Mouse (Mus musculus): ENCODE measurements at regions not wholly inside any gene's neighbourhood (a gene's known extent, or its start where the extent isn't known, plus 50 kb on each side); places are given as distances from the start of the nearest gene placed in this dataset.
A peak's percentile ranks its signal among the peaks of the same experiment; 100 is the strongest.

GRCm38 (mm10) chr14:61739453-61739852 is 132.2 kb downstream of the Kcnrg start:
- Histone ChIP-seq H3K9me3 (replicated peaks; ENCODE audit: insufficient read depth, low read length) (no peaks in the 10 kb centered on the region), H3K4me3 (ENCODE audit: control insufficient read depth in 1 of 2, insufficient read depth in 1 of 2, low read depth in 2 of 2, low read length in 2 of 2) (no peak overlapping the region), H3K36me3 (ENCODE audit: control insufficient read depth in 1 of 2, insufficient read depth in 2 of 2, low read length in 2 of 2) (peaks cover 0 to 4% of the 10 kb centered on the region in 2 experiments; a peak in 2 of 4 replicates), H3K79me2 (ENCODE audit: control insufficient read depth, insufficient read depth, low read length, poor library complexity) (no peaks in the 10 kb centered on the region), H3K4me1 (ENCODE audit: control insufficient read depth in 1 of 2, insufficient read depth in 2 of 2, low read length in 2 of 2) (peaks cover 0 to 13% of the 10 kb centered on the region in 2 experiments; a peak in 3 of 4 replicates), H3K27me3 (ENCODE audit: control insufficient read depth in 1 of 2, insufficient read depth in 2 of 2, low read length in 2 of 2) (no peaks in the 10 kb centered on the region), H3K27ac (ENCODE audit: control insufficient read depth, low read depth, low read length) (no peak overlapping the region), H3K9ac (ENCODE audit: control insufficient read depth, low read depth, low read length, poor library complexity, severe bottlenecking) (no peak overlapping the region)
- no peak for DNase-seq (ENCODE audit: low read depth, low spot score)
- TF ChIP-seq EP300 (IDR thresholded peaks at IDR 0.05; ENCODE audit: low read depth in 1 of 2, low read length in 2 of 2) (no peak), UBTF (IDR thresholded peaks at IDR 0.05; ENCODE audit: borderline replicate concordance, insufficient read depth, low read depth, low read length) (no peak), HCFC1 (IDR thresholded peaks at IDR 0.05; ENCODE audit: low read depth, low read length) (no peak), POLR2AphosphoS2 (IDR thresholded peaks at IDR 0.05; ENCODE audit: low read length) (no peak), TAL1 (IDR thresholded peaks at IDR 0.05; ENCODE audit: low read length) (no peak), TCF12 (IDR thresholded peaks at IDR 0.05; ENCODE audit: low read depth, low read length) (no peak), CHD1 (IDR thresholded peaks at IDR 0.05; ENCODE audit: low read depth, low read length) (no peak), BHLHE40 (IDR thresholded peaks at IDR 0.05; ENCODE audit: borderline replicate concordance, low read depth, low read length) (no peak), MEF2A (IDR thresholded peaks at IDR 0.05; ENCODE audit: extremely low read depth, insufficient replicate concordance, low read depth, low read length, poor library complexity, severe bottlenecking) (no peak), JUND (IDR thresholded peaks at IDR 0.05; ENCODE audit: low read depth, low read length) (no peak), MYC (IDR thresholded peaks at IDR 0.05; ENCODE audit: low read depth, low read length) (no peak), POLR2AphosphoS5 (IDR thresholded peaks at IDR 0.05; ENCODE audit: borderline replicate concordance, low read depth, low read length) (no peak), SMC3 (IDR thresholded peaks at IDR 0.05; ENCODE audit: low read depth, low read length) (no peak), MAZ (IDR thresholded peaks at IDR 0.05; ENCODE audit: low read depth, low read length) (no peak), TBP (IDR thresholded peaks at IDR 0.05; ENCODE audit: low read depth, low read length) (no peak), ZMIZ1 (IDR thresholded peaks at IDR 0.05; ENCODE audit: low read depth, low read length) (no peak), CTCF (IDR thresholded peaks at IDR 0.05 in 2 of 3, conservative IDR thresholded peaks at IDR 0.05 in 1 of 3; ENCODE audit: control insufficient read depth in 1 of 3, insufficient read depth in 1 of 3, low read depth in 2 of 3, low read length in 3 of 3, poor library complexity in 1 of 3, severe bottlenecking in 1 of 3) (no peak)

DNA sequence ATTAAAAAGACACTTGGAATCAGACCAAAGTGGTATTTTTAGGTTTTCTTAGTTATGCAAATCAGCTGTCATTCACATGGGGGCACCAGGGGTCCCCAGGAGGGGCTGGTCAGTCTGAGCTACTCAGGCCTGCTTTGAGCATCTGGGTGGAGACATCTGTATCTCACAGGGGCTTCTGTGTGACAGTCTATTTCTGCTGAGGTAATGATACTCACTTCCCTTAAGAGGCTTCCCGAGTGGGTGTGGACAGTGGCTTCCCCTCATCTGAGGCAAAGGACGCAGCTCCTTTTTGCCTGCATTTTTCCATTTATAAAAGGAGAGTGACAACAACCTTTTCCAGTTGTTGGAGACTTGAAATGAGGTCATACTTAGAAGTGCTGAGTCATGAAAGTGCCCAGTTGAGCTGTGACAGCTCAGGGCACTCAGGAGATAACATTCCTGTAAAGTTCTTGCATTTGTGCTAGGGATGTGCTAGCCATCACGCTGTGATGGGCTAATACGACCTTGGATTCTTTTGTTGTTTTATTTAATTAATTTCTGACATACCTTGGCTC is 136.7 kb downstream of the Kcnrg start:
- no peaks in the 10 kb centered on the region for H3K27me3 ChIP-seq (ENCODE audit: control insufficient read depth in 1 of 2, insufficient read depth in 2 of 2, low read length in 2 of 2)
- no peaks in the 10 kb centered on the region; a peak in 1 of 4 replicates for H3K36me3 ChIP-seq (ENCODE audit: control insufficient read depth in 1 of 2, insufficient read depth in 2 of 2, low read length in 2 of 2)
- no peak overlapping the region for H3K27ac ChIP-seq (ENCODE audit: control insufficient read depth, low read depth, low read length)
- no peaks in the 10 kb centered on the region for H3K79me2 ChIP-seq (ENCODE audit: control insufficient read depth, insufficient read depth, low read length, poor library complexity)
- H3K9me3 ChIP-seq (replicated peaks; ENCODE audit: insufficient read depth, low read length): no peaks in the 10 kb centered on the region
- H3K4me1 ChIP-seq (ENCODE audit: control insufficient read depth in 1 of 2, insufficient read depth in 2 of 2, low read length in 2 of 2): peaks cover 0 to 5% of the 10 kb centered on the region in 2 experiments; a peak in 2 of 4 replicates
- H3K4me3 ChIP-seq (ENCODE audit: control insufficient read depth in 1 of 2, insufficient read depth in 1 of 2, low read depth in 2 of 2, low read length in 2 of 2): peak overlapping the region; percentile 29 to 59
- TF ChIP-seq MYB (IDR thresholded peaks at IDR 0.05; ENCODE audit: low read depth, low read length) (no peak), GABPA (IDR thresholded peaks at IDR 0.05; ENCODE audit: low read depth, low read length) (0 out of 2 replicates have a peak, but pooled peaks have one; percentile 32), CTCF (IDR thresholded peaks at IDR 0.05 in 2 of 3, conservative IDR thresholded peaks at IDR 0.05 in 1 of 3; ENCODE audit: control insufficient read depth in 1 of 3, insufficient read depth in 1 of 3, low read depth in 2 of 3, low read length in 3 of 3, poor library complexity in 1 of 3, severe bottlenecking in 1 of 3) (no peak), MAFK (IDR thresholded peaks at IDR 0.05; ENCODE audit: borderline replicate concordance, low read depth, low read length) (peak; percentile 84), BHLHE40 (IDR thresholded peaks at IDR 0.05; ENCODE audit: borderline replicate concordance, low read depth, low read length) (no peak), EP300 (IDR thresholded peaks at IDR 0.05; ENCODE audit: low read depth in 1 of 2, low read length in 2 of 2) (0 out of 4 replicates have a peak, but pooled peaks of 1 of the 2 experiments have one; percentile 15), NELFE (IDR thresholded peaks at IDR 0.05; ENCODE audit: low read depth, low read length) (no peak), ETS1 (IDR thresholded peaks at IDR 0.05; ENCODE audit: low read depth, low read length) (peak; percentile 73)
- no peak overlapping the region for H3K9ac ChIP-seq (ENCODE audit: control insufficient read depth, low read depth, low read length, poor library complexity, severe bottlenecking)
- DNase-seq (ENCODE audit: low read depth, low spot score): peak; percentile 57

Measured in MEL (cell line).